Mouse (Mus musculus): ENCODE measurements around the gene Ccdc36. TPM values are rescaled to one million over a fixed set of nuclear protein-coding genes. Genes with fewer than 3 reads are reported as not detected.

Gene Ccdc36
- polyA plus RNA-seq (2012; rRNA removed) (1.5 and 2.2 TPM in 2 replicates), polyA plus RNA-seq (2014; fragmentation: Nextera tagmentation; extraction: Ambion mirVana) (1.3 and 1.7 TPM in 2 replicates)

- DNase-seq (ENCODE audit: low spot score) (no peak), ATAC-seq (ENCODE audit: low FRiP score, low read depth) (no peak)
- Histone ChIP-seq H3K27me3 (ENCODE audit: control insufficient read depth, insufficient read depth, low read length) (no peaks in the 10 kb centered on the region), H3K36me3 (ENCODE audit: control insufficient read depth, insufficient read depth, low read length) (no peaks in the 10 kb centered on the region), H3K4me3 (replicated peaks; ENCODE audit: low read length) (no peak within 1 kb of the TSS), H3K9me3 (ENCODE audit: control insufficient read depth, low read length) (no peaks in the 10 kb centered on the region), H3K9ac (ENCODE audit: low read depth, low read length, severe bottlenecking) (no peak within 1 kb of the TSS), H3K4me2 (replicated peaks; ENCODE audit: low read depth, low read length, severe bottlenecking) (no peak within 1 kb of the TSS), H3K27ac (replicated peaks; ENCODE audit: low read depth, low read length) (no peak within 1 kb of the TSS), H3K4me1 (ENCODE audit: control insufficient read depth, insufficient read depth, low read length) (no peaks in the 10 kb centered on the region)
- no peak for TF ChIP-seq POLR2A (IDR thresholded peaks at IDR 0.05; ENCODE audit: borderline replicate concordance, extremely low read depth, insufficient read depth, insufficient read length)
These were observed at the start of gene Ccdc36 for GRCm38 (mm10) chr9:108428384-108428783. Ccdc36 (minus strand) TSS chr9:108428484.

GRCm38 (mm10) chr9:108474528-108474927 is 46.2 kb upstream of the Ccdc36 start:
- no peak overlapping the region for H3K9ac ChIP-seq (ENCODE audit: low read depth, low read length, severe bottlenecking)
- 57% methylated on average over 1 of the region's 1 CpGs for WGBS
- H3K27me3 ChIP-seq (ENCODE audit: control insufficient read depth, insufficient read depth, low read length): no peaks in the 10 kb centered on the region
- no peak overlapping the region for H3K4me2 ChIP-seq (replicated peaks; ENCODE audit: low read depth, low read length, severe bottlenecking)
- DNase-seq (ENCODE audit: low spot score) (no peak), ATAC-seq (ENCODE audit: low FRiP score, low read depth) (no peak)
- no peaks in the 10 kb centered on the region for H3K36me3 ChIP-seq (ENCODE audit: control insufficient read depth, insufficient read depth, low read length)
- no peaks in the 10 kb centered on the region for H3K9me3 ChIP-seq (ENCODE audit: control insufficient read depth, low read length)
- H3K4me3 ChIP-seq (replicated peaks; ENCODE audit: low read length): no peak overlapping the region
- TF ChIP-seq POLR2A (IDR thresholded peaks at IDR 0.05; ENCODE audit: borderline replicate concordance, extremely low read depth, insufficient read depth, insufficient read length): no peak
- H3K4me1 ChIP-seq (ENCODE audit: control insufficient read depth, insufficient read depth, low read length): peaks cover 6% of the 10 kb centered on the region
- H3K27ac ChIP-seq (replicated peaks; ENCODE audit: low read depth, low read length): no peak overlapping the region

DNA sequence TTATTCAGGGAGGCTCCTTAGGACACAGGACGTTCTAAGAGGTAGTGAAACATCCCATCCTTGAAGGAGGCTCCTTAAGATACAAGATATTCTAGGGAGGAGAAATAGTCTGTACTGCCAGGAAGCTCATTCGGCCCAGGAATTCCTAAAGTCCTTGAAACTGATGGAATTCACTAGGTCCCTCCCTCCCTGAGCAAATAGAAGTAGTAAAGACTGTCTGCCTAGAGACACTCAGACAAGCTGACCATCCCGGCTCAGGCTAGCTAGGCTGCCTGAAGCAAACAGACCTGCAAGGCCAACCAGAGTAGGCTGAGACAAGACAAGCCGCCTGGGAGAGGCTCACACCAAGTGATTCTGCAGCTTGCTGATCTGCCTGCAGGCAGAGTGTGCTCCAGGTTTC is 41.6 kb upstream of the Ccdc36 start:
- no peak for TF ChIP-seq POLR2A (IDR thresholded peaks at IDR 0.05; ENCODE audit: borderline replicate concordance, extremely low read depth, insufficient read depth, insufficient read length)
- 73% methylated on average over 4 of the region's 4 CpGs for WGBS
- DNase-seq (ENCODE audit: low spot score) (no peak), ATAC-seq (ENCODE audit: low FRiP score, low read depth) (no peak)
- H3K4me1 ChIP-seq (ENCODE audit: control insufficient read depth, insufficient read depth, low read length): no peaks in the 10 kb centered on the region
- peaks cover 27% of the 10 kb centered on the region for H3K36me3 ChIP-seq (ENCODE audit: control insufficient read depth, insufficient read depth, low read length)
- H3K4me3 ChIP-seq (replicated peaks; ENCODE audit: low read length): no peak overlapping the region
- H3K9ac ChIP-seq (ENCODE audit: low read depth, low read length, severe bottlenecking): no peak overlapping the region
- H3K4me2 ChIP-seq (replicated peaks; ENCODE audit: low read depth, low read length, severe bottlenecking): no peak overlapping the region
- H3K27ac ChIP-seq (replicated peaks; ENCODE audit: low read depth, low read length): no peak overlapping the region
- peaks cover 3% of the 10 kb centered on the region; the same call in 1 of the 2 replicates for H3K9me3 ChIP-seq (ENCODE audit: control insufficient read depth, low read length)
- H3K27me3 ChIP-seq (ENCODE audit: control insufficient read depth, insufficient read depth, low read length): no peaks in the 10 kb centered on the region

- Histone ChIP-seq H3K4me3 (replicated peaks; ENCODE audit: low read length) (no peak overlapping the region), H3K27me3 (ENCODE audit: control insufficient read depth, insufficient read depth, low read length) (no peaks in the 10 kb centered on the region), H3K4me2 (replicated peaks; ENCODE audit: low read depth, low read length, severe bottlenecking) (no peak overlapping the region), H3K4me1 (ENCODE audit: control insufficient read depth, insufficient read depth, low read length) (no peaks in the 10 kb centered on the region), H3K27ac (replicated peaks; ENCODE audit: low read depth, low read length) (no peak overlapping the region), H3K9me3 (ENCODE audit: control insufficient read depth, low read length) (peaks cover 3% of the 10 kb centered on the region; the same call in 1 of the 2 replicates), H3K9ac (ENCODE audit: low read depth, low read length, severe bottlenecking) (no peak overlapping the region), H3K36me3 (ENCODE audit: control insufficient read depth, insufficient read depth, low read length) (peaks cover 31% of the 10 kb centered on the region)
- no peak for ATAC-seq (ENCODE audit: low FRiP score, low read depth)
- no peak for DNase-seq (ENCODE audit: low spot score)
- 77% methylated on average over 5 of the region's 5 CpGs for WGBS
- no peak for TF ChIP-seq POLR2A (IDR thresholded peaks at IDR 0.05; ENCODE audit: borderline replicate concordance, extremely low read depth, insufficient read depth, insufficient read length)
These were observed 41.1 kb upstream of the Ccdc36 start for GRCm38 (mm10) chr9:108469430-108469829.

GRCm38 (mm10) chr9:108466219-108466618 is 37.9 kb upstream of the Ccdc36 start:
- no peak for TF ChIP-seq POLR2A (IDR thresholded peaks at IDR 0.05; ENCODE audit: borderline replicate concordance, extremely low read depth, insufficient read depth, insufficient read length)
- no peak for ATAC-seq (ENCODE audit: low FRiP score, low read depth)

DNA sequence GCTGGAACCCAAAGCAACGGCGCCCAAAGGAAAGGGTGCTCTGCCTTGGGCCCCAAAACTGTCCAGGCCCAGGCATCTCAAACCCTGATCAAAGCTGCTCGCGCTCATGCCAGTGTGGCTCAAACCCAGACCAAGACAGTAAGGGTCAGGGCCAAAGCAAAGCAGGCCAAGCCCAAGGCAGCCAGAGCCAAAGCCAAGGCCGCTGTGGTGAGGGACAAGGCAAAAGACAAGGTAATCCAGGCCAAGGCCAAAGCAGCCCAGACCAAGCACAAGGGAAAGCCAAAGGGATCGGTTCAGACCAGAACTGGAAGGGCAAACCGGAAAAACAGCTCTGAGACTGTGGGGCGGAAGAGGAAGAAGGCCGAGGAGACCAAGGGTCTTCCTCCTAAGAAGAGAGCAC is 35.4 kb upstream of the Ccdc36 start:
- Histone ChIP-seq H3K9ac (ENCODE audit: low read depth, low read length, severe bottlenecking) (no peak overlapping the region), H3K36me3 (ENCODE audit: control insufficient read depth, insufficient read depth, low read length) (peaks cover 51% of the 10 kb centered on the region), H3K4me1 (ENCODE audit: control insufficient read depth, insufficient read depth, low read length) (peaks cover 7% of the 10 kb centered on the region), H3K9me3 (ENCODE audit: control insufficient read depth, low read length) (peaks cover 3% of the 10 kb centered on the region; the same call in 1 of the 2 replicates), H3K27ac (replicated peaks; ENCODE audit: low read depth, low read length) (no peak overlapping the region), H3K4me3 (replicated peaks; ENCODE audit: low read length) (no peak overlapping the region), H3K27me3 (ENCODE audit: control insufficient read depth, insufficient read depth, low read length) (no peaks in the 10 kb centered on the region), H3K4me2 (replicated peaks; ENCODE audit: low read depth, low read length, severe bottlenecking) (no peak overlapping the region)
- WGBS: 92% methylated on average over 9 of the region's 9 CpGs
- no peak for TF ChIP-seq POLR2A (IDR thresholded peaks at IDR 0.05; ENCODE audit: borderline replicate concordance, extremely low read depth, insufficient read depth, insufficient read length)
- no peak for ATAC-seq (ENCODE audit: low FRiP score, low read depth)
- DNase-seq (ENCODE audit: low spot score): no peak

More at GRCm38 (mm10) chr9:108466219-108466618, 37.9 kb upstream of the Ccdc36 start:
- no peak overlapping the region for H3K9ac ChIP-seq (ENCODE audit: low read depth, low read length, severe bottlenecking)
- no peak overlapping the region for H3K4me2 ChIP-seq (replicated peaks; ENCODE audit: low read depth, low read length, severe bottlenecking)
- DNase-seq (ENCODE audit: low spot score): no peak
- no peaks in the 10 kb centered on the region for H3K27me3 ChIP-seq (ENCODE audit: control insufficient read depth, insufficient read depth, low read length)
- WGBS: 91% methylated on average over 2 of the region's 2 CpGs
- peaks cover 6% of the 10 kb centered on the region for H3K4me1 ChIP-seq (ENCODE audit: control insufficient read depth, insufficient read depth, low read length)
- H3K4me3 ChIP-seq (replicated peaks; ENCODE audit: low read length): no peak overlapping the region
- H3K27ac ChIP-seq (replicated peaks; ENCODE audit: low read depth, low read length): no peak overlapping the region
- H3K36me3 ChIP-seq (ENCODE audit: control insufficient read depth, insufficient read depth, low read length): peaks cover 51% of the 10 kb centered on the region
- H3K9me3 ChIP-seq (ENCODE audit: control insufficient read depth, low read length): peaks cover 3% of the 10 kb centered on the region; the same call in 1 of the 2 replicates

All from limb, embryonic 14.5 days (tissue).